Mouse (Mus musculus) bone marrow macrophage, adult 2 months (primary cell): ENCODE results near the gene Hist1h4d.

ENCODE experiments used
- CTCF ChIP-seq: IDR thresholded peaks from 2 replicates; pipeline ENCODE4 v1.5.1; 2012; ENCODE audit warnings: low read depth, mild to moderate bottlenecking, low read length, moderate library complexity
- POLR2A ChIP-seq: IDR thresholded peaks from 2 replicates; pipeline ENCODE4 v1.6.1; 2012; ENCODE audit warnings: mild to moderate bottlenecking, low read depth, low read length, borderline replicate concordance

DNA sequence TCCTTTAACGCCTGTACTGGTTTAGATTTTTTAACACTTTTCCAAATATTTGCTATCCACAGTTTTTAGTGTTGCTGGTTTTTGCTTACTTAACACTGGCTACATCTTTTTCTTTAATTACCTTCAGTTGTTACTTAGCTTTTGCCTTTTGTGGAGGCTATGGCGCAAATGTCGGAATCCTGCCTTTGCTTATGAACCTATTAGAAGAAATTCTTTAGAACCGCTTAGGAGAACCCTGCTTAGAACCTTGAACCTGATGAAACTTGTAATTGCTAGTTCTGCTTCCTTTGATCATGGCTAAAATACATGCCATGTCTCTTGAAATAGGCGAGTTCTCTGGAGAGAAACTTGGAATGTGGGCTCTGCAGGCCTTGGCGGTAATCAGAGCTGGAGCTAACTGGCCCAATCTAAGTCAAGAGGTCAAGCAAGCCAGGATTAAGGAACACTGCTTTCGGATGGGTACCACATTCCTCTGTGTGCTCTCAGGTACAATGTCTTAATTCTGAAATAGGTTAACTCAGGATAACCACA, 5.0 kb upstream of the Hist1h4d start:
- TF ChIP-seq POLR2A (no peak), CTCF (no peak)
